Mouse (Mus musculus) common myeloid progenitor, adult 5-6 weeks (primary cell): ENCODE results near the gene Psors1c2. TPM values are rescaled to one million over a fixed set of nuclear protein-coding genes. Genes with fewer than 3 reads are reported as not detected.
"Not testable (repeated sequence)": the region's sequence is repeated elsewhere in the genome, so short reads cannot be mapped to it uniquely, and the experiment has no call there.

Source experiments
- ATAC-seq: replicated peaks from 2 replicates; pipeline ENCODE4 v1.8.0; 2016; ENCODE audit warnings: low read depth, mild to moderate bottlenecking, moderate TSS enrichment, inconsistent platforms; ENCODE audit not compliant: poor library complexity, severe bottlenecking
- total RNA-seq: library from RNA; stranded (forward); fragments of 200-1000, 187-1606 nt; gene quantifications from 2 replicates; pipeline ENCODE4 v1.2.3, GENCODE M21; 2017

Gene Psors1c2
- not detected in 2 replicates for total RNA-seq

DNA sequence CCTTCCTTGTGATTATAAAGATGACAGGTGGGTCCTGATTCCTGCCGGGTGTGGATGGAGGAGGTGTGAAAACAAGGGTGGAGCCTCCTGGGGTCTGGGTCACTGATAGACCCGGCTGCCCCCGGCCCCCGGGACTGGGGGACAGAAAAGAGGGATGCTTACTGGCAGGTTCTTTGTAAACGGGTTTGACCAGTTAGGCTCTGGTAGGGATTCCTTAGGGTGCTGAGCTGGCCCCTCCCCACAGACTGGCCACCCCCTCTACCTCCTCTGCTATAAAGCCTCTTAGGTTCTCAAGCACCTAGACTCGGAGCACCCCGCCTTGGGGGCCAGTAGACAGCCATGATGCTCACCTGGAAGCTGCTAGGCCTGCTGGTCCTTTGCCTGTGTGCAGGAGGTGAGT lies at the start of gene Psors1c2:
TSS of gene Psors1c2 (plus strand) at position 301 of the 400 bp plus-strand sequence.
- ATAC-seq, result no peak

GRCm38 (mm10) chr17:35484066-35484465 lies 48.9 kb upstream of the Psors1c2 start:
- ATAC-seq, result peak; percentile 77

DNA sequence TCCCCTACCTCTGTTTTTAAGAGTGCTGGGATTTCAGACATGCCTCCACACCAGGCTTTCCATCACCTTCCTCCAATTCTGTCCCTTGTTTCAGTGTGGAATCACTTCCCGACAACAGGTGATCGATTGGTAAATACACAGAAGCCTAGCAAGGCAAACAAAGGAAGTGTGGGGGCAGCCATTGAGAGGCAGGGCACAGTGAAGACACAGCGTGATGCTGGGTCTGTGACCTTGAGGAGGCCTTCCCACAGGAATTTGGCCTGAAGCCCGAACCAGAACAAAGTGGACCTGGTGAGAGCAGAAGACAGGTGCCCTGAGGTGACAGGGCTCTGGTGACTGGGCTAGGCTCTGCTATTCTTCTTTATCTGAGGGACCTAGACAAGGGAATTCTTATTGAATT lies 47.3 kb upstream of the Psors1c2 start:
- ATAC-seq, result no peak

DNA sequence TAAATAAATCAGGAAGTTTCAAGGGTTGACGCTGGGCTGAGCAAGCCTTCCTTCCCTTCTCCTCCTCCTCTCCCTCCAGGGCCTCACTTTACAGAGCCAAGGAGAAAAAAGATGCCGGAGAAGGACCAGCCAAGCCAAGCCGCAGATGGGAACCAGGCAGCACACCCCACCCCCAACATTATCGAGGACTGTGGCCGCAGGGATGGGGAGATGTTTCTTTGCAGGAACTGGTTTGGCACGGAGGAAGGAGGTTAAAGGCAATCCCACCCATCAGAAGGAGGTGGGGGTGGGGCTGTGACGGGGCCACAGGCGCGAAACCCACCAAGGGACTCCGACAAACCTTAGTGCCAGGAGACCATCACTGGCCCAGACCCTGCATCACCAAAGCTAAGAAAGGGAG lies 46.3 kb upstream of the Psors1c2 start:
- ATAC-seq, result no peak

- ATAC-seq, result no peak
Observed at GRCm38 (mm10) chr17:35488041-35488440, 45.0 kb upstream of the Psors1c2 start.

- no peak for ATAC-seq
Observed at GRCm38 (mm10) chr17:35490320-35490719, 42.7 kb upstream of the Psors1c2 start.

DNA sequence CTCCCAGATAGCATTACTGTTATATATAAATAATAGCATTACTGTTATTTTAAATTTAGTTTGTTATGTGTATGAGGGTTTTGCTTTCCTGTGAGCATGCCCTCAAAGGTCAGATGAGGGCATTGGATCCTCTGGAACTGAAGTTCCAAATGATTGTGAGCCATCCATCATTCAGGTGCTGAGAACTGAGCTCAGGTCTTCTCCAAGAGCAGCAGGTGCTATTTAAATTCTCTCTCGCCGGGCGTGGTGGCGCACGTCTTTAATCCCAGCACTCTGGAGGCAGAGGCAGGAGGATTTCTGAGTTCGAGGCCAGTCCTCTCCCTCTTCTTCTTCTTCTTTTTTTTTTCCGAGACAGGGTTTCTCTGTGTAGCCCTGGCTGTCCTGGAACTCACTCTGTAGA lies 35.9 kb upstream of the Psors1c2 start:
- ATAC-seq, result no peak

DNA sequence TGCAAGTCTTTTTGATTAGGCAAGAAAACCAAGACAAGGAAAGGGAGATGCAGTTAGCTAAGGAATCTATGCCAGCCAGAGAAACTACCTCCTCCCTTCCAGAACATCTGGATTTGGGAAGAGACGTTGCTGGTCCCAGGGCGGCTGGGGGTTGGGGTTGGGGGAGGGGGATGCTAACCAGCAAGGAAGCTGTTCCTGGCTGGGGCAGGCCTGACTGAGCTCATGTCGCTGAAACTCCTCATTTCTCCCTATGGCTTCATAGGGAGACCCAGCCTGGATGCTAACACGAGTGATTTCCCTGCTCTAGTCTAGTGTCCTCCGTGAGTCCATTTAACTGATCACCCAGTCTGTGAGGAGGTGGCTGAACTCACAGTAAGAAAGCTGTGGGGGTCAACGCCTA lies 30.8 kb upstream of the Psors1c2 start:
- ATAC-seq, result no peak

DNA sequence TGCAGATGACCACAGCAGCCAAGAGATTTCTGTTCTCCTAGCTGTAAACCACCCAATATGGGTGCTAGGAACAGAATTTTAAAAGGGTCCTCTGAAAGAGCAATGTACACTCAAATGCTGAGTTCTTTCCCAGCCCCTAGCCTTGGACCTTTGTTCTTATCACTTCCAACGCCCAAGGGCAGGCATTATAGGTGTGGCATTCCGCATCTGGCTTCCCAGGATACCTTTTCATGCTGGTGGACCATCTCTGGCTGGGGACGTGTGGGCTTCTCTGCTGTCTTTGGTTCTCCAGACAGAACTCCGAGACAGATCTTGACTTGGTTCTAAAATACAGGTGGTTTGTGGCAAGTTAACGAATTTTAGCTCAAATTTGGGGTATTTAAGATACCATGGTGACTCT lies 30.2 kb upstream of the Psors1c2 start:
- ATAC-seq, result no peak

DNA sequence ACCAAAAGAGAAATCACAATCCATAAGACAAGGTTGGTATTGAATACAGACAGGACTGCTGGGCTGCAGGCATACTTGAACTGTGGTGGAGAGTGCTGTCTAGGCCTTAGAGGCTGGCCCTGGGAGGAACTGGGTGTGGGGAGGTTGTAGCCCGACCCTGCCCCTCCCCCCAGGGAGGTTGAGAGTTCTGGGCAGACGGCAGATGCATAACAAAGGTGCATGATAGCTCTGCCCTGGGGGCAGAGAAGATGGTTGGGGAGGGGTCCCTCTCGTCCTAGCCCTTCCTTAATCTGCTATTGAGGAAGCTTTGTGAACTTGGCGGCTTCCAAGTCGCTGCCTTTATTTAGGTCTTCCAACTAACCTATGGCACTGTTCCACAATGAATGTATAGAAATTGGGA lies 29.2 kb upstream of the Psors1c2 start:
- no peak for ATAC-seq

- no peak for ATAC-seq
Observed at GRCm38 (mm10) chr17:35504628-35505481, 28.1 kb upstream of the Psors1c2 start.

GRCm38 (mm10) chr17:35505776-35506175 lies 27.2 kb upstream of the Psors1c2 start, which contains the start of gene Pou5f1:
Pou5f1 (plus strand) TSS chr17:35506018.
- no peak for ATAC-seq

DNA sequence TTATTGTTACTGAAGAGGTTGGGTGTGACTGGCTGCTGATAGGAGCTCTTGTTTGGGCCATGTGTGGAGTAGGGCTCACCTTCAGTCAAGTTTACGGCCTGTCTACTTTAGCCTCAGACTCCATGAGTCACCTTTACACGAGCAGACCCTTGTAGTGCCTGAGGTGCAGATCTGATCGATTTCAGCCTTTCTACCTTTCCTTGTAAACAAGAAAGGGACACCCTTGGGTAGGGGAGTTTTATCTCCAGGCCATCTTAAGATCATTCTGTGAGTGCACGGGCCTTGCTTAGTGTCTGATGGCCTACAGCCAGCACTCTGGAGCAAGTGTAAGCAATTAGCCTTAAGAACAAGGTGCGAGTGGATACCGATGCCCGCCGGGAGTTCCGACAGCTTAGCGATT lies 26.1 kb upstream of the Psors1c2 start:
- ATAC-seq, result no peak

GRCm38 (mm10) chr17:35507556-35508260 lies 25.3 kb upstream of the Psors1c2 start:
- ATAC-seq, result no peak

DNA sequence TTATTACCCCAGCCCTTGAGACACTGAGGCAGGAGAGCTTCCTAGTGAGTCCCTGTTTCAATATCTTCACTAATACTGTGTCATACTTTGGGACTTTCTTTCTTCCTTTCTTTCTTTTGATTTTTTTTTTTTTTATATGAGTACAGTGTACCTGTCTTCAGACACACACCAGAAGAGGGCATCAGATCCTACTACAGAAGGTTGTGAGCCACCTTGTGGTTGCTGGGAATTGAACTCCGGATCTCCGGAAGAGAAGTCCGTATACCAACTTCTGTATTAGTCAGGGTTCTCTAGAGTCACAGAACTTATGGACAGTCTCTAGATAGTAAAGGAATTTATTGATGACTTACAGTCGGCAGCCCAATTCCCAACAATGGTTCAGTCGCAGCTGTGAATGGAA lies 24.7 kb upstream of the Psors1c2 start:
- not testable (repeated sequence) for ATAC-seq

GRCm38 (mm10) chr17:35509284-35509683 lies 23.7 kb upstream of the Psors1c2 start:
- peak; percentile 54; the same call in 1 of the 2 replicates for ATAC-seq

DNA sequence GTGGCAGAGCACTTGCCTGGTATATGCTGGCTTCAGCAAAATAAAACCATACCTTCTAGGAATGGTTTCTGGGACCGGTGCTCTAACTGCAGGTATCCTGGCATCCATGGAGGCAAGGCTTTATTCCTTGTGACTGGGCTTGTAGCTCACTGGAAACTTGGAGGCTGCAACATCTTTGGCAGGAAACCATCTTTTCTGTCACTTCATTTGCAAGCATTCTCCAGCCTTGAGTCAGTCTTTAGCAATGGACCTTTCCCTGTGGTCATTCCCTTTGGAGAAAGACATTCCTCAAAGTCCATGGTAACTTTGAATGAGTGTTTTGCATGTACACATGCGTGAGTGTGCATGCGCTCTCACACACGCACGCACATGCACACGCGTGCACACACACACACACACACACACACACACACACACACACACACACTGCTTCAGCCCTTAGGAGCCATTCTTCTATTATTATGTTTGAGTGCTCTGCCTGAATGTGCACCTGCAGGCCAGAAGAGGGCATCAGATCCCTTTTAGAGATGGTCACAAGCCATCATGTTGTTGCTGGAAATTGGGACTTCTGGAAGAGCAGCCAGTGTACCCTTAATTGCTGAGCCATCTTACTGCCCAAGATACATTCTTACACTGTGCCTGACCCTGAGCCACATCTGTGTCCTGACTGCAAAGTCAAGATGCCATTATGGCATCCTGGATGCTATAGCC lies 19.9 kb upstream of the Psors1c2 start:
- no peak for ATAC-seq

GRCm38 (mm10) chr17:35513886-35514285 lies 19.1 kb upstream of the Psors1c2 start:
- no peak for ATAC-seq

- no peak for ATAC-seq
Observed at GRCm38 (mm10) chr17:35514756-35515155, 18.2 kb upstream of the Psors1c2 start.

- ATAC-seq, result no peak
Observed at GRCm38 (mm10) chr17:35515911-35516640, 16.9 kb upstream of the Psors1c2 start.
